Mouse (Mus musculus): ENCODE measurements at regions not wholly inside any gene's neighbourhood (a gene's known extent, or its start where the extent isn't known, plus 50 kb on each side); places are given as distances from the start of the nearest gene placed in this dataset.

DNA sequence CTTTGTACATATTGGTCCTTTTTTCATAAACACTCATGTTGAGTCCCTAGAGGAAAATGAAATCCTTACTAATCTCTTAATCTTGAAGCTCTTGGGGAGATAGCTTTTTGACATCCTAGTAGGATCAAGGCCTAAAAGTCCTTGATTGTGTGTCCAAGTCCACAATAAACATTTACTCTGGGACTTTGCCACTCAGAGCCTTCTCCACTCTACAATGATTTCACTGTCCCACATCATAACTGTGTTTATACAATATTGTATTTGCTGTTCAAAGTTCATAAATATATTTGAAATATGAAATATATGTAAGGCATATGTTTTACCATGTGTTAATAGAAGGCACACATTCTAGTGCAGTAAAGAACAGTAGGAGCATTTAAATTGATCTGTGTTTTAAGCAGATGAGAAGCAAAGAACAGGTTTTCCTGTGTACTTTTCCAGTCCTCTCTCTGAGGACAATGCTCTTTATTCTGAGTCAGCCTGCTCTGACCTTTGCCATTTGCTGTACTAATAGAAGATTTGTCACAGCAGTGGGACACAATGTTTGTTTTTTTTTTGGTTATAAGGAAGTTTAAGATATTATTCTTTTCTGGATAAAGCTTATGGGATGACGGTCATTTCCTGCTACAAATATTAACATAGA, 130.7 kb upstream of the Gprin3 start:
- no peak for DNase-seq

DNA sequence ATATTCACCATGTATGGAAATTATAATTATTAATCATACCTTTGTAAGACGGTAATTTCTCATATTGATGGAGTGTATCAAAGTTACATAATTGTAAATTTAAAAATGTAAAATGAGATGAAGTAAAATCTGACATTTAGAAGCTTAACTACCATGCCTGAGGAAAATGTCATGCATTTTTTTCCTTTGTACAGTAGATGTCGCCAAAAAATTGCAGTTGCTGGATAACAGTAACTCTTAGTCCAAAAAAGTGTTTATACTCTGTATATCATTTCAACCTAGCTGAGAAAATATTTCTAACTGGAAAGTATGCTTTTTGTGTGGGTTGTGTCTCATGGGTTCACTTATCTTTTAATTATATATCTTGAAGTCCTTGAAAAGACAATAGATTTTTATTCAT, 110.9 kb upstream of the Gprin3 start:
- DNase-seq = no peak

GRCm38 (mm10) chr6:59524940-59525265, 98.8 kb upstream of the Gprin3 start:
- no peak for DNase-seq

DNA sequence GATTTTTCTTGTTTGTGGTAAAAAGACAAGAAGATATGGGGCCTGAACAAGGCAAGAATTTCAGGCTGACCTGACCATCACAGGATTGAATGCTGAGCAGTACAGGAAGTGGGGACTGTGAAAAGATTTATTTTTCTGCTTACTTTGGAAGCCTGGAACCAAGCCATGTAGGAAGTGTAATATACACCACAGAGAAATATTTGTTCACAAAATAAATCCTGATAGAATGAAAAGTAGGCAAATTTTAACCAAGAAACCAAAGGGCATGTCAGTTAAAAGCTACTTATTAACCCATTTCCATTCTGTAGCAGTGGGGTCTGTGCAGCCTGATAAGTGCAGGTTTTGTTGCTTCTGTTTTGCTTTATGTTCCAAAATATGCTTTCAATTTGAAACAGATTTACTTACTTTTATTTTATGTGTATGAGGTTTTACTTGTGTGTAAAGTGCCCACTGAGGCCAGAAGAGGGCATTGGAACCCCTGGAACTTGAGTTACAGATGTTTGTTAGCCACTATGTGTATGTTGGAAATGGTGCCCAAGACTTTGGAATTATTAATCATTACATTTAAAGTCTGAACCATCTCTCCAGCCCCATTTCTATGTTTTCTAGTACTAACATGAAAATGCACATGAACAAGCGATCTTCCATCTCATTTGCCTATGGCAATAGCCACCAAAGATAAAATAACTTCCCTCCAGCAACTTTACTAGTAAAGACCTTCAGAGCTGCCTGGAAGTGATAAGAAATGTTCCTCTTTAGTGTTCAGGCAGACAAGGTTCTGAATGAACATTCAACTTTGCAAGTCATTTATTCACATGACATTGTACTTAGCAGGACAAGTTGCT, 98.2 kb upstream of the Gprin3 start:
- no peak for DNase-seq

- DNase-seq = no peak
Measured at GRCm38 (mm10) chr6:59522960-59523359, 96.9 kb upstream of the Gprin3 start.

- DNase-seq = no peak
Measured at GRCm38 (mm10) chr6:59500818-59501217, 74.7 kb upstream of the Gprin3 start.

- no peak for DNase-seq
Measured at GRCm38 (mm10) chr6:59498800-59499199, 72.7 kb upstream of the Gprin3 start.

GRCm38 (mm10) chr6:59498079-59498478, 72.0 kb upstream of the Gprin3 start:
- peak; percentile 23 for DNase-seq

GRCm38 (mm10) chr6:59489001-59489575, 63.0 kb upstream of the Gprin3 start:
- DNase-seq = no peak

GRCm38 (mm10) chr6:59488386-59488785, 62.3 kb upstream of the Gprin3 start:
- DNase-seq = no peak

DNA sequence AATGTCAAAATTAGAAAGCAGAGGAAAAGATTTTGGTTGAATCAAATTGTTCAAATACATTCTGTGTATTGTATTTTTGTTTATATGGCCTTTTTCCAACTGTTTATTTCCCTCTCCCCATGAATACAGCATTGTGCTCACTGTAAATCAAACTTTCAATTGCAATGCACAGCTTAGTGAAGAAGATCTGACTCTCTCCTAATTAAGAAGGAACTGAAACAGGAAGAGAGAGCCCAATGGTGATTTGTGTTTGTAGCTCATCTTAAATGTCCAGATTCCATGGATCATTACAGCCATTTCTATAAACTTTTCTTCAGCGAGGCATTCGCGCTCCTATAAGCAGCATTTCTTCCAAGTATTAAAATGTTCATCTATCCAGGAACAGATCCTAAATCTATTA, 57.9 kb upstream of the Gprin3 start:
- DNase-seq = no peak

GRCm38 (mm10) chr6:59483587-59483986, 57.5 kb upstream of the Gprin3 start:
- peak; percentile 40 for DNase-seq

Measured in cerebellum, adult 11-12 months (tissue).